Mouse (Mus musculus) lung, postnatal 10 days (tissue): ENCODE measurements around the gene Ssr1.

ENCODE experiments used
- DNase-seq: peaks from one replicate; pipeline ENCODE4 v3.0.0; 2021

Ssr1 gene

DNA sequence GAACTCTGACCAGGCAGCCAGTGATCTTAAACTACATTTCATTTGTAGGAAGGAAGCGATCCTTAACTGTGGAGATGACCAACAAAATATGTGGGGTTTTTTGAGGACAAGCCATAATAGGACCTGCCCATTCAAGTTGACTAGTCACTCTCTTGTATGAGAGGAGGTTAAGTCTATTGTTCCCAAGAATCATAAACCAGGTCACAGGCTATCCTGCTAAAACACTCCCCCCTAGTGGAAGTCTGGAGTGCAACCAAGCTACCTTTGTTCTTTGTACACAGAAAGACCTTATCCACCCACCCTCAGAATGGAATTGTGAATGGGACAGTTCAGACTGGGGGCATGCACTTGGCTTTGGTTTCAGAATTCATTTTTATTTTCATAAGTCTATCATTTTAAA lies 49.7 kb downstream of the Ssr1 start:
- DNase-seq: peak; percentile 66

DNA sequence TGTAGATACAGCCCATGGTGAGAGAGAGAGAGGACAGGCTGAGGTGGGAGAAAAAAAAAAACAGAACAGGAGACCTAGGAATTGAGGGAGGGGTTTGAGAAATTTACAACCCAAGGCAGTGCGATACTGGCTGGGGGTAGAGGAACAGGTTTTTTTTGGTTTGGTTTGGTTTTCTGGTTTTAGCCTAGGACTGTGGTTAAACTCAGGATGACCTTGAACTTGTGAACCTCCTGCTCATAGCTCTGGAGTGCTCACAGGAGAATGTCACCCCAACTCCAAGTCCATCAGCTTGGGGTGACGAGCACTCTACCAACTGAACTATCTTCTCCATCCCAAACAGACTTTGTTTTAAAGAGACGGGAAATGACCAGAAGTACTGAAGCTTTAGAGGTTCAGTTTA lies 50.6 kb downstream of the Ssr1 start:
- no peak for DNase-seq

DNA sequence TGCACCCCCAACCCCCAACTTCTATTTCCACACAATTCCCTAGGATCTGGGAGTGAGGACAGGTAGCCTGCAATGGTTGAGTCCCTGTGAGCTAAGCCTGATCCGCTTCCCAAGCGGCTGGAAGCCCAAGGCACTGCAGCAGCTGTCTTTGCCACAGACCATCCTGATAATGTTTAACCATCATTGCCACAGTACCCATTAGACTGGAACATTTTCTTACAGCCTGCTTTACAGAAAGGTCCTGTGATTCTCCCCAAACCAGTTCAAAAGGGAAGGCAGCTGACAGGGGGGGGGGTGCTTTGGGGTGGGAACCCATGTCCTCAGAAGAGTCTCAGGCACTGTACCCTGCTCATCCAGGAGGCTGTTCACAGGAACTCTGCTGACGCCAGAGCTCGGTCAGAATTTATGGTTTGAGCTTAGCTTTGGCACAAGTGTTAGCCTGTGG lies 51.1 kb downstream of the Ssr1 start:
- no peak for DNase-seq

DNA sequence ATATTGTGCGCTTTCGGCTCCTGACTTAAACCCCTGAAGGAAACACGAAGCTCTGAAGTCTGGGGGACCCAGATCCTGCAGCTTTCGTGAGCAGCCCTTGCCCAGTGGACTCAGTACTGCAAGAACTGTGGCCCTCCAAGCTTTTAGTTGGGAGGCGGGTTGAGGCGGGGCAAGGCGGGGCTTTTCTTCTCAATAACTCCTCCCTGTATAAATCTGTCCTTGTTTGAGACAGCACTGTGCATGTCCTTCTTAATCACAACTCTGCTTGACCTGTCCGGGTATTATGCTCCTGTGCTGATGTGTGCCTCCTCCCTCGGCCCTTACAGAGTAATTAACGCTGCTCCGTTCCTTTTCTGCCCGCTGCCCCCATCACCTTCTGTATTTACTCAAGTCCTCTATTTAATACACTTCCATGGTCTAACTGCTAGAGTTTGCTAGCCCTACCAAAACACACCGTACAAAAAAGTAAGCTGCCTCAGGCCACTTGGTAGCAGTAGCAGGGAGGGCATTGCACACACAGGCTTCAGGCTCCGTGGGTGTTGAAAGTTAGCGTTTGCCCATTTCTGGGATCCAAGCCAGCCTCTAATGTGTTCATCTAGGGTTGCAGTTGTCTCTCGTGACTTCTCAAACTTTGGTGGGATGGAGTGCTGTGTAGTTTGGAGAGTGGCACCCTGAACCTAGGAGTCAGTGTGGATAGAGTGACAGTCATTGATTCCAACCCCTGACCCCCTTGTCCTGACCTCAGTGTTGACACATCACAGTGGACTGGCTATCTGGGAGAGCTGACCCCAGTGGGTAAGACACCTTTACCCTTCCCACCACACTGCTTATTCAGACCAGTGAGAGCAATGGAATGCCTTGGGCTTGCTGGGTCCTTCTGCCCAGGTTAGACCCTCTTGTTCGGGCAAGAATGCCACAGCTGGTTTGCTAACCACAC lies 51.8 kb downstream of the Ssr1 start:
- no peak for DNase-seq

DNA sequence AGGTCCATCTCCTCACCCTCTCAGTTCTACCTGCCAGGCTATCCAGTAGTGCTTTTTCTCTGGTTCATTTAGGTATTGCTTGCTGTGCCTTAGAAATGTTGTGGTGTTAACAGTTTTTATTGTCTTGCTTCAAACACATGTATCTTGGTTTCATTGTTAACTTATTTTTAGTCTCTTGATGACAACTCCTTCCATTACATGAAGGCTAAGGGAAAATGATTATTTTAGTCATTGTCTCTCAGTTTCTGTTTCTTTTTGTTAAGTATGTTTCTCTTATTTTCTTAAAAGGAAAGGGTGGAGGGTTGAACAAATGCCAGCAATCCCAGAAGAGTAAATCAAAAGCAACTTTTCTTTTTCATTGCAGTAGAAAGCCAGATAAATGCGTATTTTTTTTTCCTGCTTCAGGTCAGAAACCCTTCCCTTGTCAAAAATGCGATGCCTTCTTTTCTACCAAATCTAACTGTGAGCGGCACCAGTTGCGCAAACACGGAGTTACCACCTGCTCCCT lies 52.8 kb downstream of the Ssr1 start:
- DNase-seq: no peak

DNA sequence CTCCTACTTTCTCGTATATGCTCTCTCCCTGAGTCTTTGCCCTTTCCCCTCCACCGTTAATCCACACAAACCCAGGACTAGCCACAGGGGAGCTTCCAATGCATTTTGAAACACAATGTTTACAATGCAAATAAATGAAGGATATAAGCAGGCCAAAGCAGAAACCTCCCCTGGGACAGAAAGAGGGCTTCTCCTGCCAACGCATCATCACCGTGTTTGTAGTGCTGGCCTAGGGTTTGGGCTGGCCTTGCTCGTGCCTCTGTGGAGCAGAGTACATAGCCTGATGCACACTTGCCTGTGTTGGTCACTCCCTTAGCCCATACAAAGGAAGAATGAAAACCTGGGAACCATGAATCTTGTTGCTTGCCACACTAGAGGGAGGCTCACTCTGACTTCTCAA lies 53.4 kb downstream of the Ssr1 start:
- no peak for DNase-seq

DNA sequence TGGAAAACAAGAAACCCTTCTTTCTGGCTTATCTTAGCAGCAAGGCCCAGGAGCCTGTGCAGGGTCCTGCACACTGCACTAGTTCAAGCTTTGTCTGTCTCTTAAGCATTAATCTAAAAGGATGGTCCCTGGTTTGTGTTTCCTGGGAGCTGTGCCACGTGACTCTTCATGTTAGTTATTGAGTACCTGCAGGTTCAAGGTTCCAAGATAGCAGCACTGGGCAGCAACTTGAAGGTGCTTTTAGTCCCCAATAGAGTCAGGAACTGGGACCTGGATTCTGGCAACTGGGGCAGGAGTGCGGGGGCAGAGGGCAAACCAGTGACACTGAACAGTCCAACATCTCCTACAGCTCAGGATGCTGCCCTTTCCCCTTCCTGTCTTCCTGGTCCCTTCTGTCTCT lies 53.9 kb downstream of the Ssr1 start:
- no peak for DNase-seq

DNA sequence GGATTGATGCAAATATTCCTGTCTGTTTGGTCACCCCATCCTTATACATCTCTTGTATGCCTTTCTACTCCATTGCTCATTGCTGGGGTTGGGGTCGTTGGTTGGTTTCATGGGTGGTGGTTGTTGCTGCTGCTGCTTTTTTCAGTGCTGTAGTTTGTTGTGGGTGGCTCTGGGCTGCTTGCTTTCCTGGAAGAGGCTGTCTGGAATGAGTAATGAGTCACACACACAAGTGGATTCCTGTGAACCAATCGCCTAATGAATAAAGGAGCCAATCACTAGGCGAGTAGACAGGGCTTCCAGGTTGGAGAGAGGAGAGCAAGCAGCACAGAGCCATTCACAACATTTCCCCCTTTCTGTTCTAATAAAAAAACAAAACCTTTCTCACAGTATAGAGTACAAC lies 57.7 kb downstream of the Ssr1 start:
- no peak for DNase-seq

DNA sequence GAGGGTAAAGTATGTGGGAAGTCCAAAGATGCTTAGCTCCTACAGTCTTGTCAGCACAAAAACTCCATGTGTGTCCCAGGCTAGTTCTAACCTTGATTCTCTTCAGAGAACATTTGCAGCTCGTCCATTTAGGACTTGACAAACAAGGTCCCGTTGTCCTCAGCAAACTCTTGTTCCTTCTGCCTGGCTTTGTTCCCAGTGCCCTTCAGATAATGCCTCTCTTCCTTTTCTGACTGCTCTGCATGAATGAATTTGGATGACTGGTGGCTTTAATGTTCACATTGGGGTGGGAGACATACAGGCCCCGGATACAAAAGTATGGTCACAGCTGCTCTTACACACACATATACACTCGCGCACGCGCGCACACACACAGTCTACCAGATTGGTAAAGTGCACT lies 59.1 kb downstream of the Ssr1 start:
- no peak for DNase-seq

DNA sequence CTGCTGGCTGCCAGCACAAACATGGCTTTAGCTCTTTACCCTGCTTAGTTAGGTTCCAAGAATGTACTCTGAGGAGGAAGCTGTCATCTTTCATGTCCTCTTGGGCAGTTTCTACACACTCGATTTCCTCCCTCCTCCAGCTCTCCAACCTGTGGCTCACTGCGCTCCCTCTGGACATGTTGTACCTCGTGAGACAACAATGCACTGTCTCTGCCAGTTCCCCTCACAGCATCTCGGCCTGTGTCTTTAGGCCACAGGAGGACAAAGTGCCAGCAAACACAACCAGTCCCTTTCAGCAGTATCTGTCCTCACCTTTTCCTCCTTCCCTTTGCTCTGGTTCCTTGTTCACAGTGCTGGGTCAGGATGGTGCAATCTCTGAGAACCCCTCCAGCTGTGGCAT lies 59.9 kb downstream of the Ssr1 start:
- DNase-seq: no peak

DNA sequence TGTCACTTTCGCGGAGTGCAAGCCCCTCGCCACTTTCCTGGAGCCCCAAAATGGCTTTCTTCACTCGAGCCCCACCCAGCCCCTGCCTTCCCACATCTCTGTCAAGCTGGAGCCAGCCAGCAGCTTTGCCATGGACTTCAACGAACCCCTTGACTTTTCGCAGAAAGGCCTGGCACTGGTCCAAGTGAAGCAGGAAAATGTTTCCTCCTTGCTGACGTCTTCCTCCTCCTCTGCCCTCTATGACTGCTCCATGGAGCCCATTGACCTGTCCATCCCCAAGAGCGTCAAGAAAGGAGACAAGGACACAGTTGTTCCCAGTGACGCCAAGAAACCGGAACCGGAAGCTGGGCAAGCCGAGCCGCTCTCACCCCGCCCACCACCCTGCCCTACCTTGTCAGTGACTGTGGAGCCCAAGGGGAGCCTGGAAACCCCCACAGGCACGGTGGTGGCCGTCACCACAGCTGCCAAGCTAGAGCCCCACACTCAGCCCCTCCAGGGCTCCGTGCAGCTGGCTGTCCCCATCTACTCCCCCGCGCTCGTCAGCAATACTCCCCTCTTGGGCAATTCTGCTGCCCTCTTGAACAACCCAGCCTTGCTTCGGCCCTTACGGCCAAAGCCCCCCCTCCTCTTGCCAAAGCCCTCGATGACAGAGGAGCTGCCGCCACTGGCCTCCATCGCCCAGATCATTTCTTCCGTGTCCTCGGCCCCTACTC lies 62.7 kb downstream of the Ssr1 start:
- peak; percentile 58 for DNase-seq

DNA sequence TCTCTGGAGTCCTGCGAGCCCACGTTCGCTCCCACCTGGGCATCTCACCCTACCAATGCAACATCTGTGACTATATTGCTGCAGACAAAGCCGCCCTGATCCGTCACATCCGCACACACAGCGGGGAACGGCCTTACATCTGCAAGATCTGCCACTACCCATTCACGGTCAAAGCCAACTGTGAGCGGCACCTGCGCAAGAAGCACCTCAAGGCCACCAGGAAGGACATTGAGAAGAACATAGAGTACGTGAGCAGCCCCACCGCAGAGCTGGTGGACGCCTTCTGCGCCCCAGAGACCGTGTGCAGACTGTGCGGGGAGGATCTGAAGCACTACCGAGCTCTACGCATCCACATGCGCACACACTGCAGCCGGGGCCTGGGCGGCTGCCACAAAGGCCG lies 63.4 kb downstream of the Ssr1 start:
- DNase-seq: no peak

DNA sequence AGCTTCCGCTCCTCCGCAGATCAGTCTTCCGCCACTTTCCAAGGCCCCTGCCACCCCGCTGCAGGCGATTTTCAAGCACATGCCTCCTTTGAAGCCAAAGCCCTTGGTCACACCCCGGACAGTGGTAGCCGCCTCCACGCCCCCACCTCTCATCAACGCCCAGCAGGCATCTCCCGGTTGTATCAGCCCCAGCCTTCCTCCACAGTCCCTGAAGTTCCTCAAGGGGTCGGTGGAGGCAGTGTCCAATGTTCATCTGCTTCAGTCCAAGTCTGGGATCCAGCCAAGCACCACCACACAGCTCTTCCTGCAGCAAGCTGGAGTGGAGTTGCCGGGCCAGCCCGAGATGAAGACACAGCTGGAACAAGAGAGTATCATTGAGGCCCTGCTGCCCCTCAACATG lies 63.9 kb downstream of the Ssr1 start:
- DNase-seq: peak; percentile 61

DNA sequence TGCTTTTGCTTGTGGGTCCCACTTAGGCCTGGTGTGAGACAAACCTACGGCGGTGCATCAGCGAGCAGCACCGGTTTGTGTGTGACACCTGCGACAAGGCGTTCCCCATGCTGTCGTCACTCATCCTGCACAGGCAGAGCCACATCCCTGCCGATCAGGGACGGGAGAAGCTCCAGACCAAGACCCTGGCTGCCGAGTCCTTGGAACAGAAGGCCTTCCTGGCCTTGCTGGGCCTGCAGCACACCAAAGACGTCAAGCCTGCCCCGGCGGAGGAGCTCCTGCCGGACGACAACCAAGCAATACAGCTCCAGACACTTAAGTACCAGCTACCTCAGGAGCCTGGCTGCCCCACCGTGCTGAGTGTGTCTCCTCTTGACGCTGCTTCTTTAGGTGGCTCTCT lies 64.5 kb downstream of the Ssr1 start:
- no peak for DNase-seq

DNA sequence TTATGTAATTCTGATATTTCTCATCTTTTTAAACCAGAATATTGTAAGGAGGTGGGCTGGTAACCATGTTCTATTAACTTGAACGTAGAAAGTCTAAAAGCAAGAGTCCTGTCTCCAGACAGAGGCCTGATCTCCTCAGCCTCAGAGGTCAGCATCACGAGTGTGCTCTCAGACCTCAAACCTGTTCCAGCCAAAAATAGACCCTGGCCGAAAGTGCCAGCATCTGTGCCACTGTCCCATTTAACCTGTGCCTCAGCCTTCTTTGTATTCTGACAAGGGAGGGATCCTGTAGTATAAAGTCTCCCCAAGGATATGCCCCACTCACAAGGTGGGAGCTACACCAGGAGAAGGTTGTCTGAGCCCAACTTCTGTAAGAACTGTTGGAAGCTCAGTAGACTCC lies 67.6 kb downstream of the Ssr1 start:
- no peak for DNase-seq

DNA sequence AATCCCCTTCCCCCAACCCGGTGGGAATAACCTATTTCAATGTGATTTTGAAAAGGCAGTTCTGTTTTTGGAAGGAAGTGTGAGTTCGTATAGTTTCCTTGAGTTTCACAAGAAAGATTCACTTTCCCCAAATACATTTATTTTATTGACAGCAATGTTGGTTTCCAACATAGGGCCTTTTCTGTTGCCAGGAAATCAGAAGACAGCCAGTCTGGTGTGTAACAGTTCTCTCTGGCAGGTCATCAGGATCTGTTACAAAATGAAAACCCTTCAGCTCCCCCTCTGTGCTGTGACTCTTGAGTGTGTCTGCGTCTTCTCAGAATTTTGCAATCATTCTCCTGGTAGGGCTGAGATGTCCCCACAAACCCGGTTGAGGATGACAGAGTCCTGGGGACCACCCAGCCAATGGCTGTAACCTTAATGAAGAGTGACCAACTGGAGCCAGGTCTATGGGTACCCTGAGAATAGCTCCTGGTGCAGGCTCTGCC lies 69.5 kb downstream of the Ssr1 start:
- DNase-seq: peak; percentile 54

DNA sequence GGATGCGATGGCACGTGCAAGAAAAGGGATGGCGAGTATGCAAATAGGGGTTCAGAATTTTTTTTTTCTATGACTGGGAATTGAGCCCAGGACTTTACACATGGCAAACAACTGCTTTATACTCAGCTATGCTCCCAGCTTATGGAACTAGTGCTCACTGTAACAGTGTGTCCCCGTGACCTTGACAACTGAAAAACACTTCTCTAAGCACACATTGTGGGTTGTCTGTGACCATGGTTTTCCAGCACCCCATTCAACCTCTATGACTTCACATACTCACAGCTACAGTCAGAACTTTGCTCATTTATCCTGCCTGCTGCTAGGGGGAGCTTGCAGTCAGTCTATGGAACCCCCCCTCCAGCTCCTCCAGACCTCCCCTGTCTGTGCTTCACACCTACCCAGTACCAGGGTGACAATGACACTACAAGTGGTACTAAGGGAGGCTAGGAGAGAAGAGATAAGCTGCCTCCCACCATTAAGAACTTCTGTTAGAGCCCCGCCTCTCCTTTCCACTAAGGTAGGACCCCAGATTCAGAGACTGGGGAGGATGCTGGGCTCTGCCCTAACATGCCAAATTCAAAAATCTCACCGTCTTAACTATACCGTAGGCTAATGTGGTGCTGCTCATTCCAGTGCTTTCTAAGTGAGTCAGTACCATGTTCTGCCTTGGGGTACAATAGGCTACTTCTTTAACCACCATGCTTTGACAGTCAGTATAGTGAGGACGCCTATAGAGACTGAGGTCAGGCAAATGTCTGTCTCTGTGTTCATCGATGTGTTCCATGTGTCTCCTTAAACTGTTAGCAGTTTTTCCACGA lies 70.2 kb downstream of the Ssr1 start:
- DNase-seq: no peak

DNA sequence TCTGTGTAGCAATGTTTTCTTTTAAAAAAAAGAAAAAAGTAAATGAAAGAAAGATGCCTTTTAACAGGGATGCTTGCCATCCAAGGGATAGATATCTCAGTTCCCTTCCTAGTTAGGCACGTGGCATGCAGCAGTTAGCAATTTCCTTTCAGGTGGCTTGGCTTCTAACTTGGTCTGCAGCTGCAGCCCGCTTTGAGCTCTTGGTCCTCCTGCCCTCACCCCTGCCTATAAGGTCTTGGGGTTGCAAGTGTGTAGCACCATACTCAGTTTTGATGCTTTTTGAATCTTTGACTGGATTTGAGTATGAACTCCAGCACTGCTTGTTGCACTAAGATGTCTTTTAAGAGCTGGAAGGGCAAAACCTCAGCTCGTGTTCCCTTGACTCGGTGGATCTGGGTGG lies 70.9 kb downstream of the Ssr1 start:
- no peak for DNase-seq

DNA sequence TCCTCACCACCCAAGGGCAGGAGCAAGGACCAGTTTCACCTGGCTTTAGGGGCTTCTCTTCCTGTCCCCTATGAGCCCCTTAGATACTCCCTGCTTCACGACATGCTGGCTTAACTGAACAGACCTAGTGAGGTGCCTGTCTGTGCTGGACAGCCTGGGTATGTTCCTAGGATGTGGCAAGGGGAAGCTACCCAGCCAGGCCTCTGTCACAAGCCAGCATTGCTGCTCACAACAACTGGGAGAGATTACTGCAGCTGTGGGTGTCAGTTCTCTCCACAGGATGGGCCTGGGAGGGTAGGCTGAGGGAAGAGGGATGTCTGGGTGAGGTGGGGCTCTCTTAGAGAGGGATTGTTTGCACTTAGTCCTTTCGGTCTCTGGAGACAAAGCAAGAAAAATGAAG lies 73.3 kb downstream of the Ssr1 start:
- no peak for DNase-seq

DNA sequence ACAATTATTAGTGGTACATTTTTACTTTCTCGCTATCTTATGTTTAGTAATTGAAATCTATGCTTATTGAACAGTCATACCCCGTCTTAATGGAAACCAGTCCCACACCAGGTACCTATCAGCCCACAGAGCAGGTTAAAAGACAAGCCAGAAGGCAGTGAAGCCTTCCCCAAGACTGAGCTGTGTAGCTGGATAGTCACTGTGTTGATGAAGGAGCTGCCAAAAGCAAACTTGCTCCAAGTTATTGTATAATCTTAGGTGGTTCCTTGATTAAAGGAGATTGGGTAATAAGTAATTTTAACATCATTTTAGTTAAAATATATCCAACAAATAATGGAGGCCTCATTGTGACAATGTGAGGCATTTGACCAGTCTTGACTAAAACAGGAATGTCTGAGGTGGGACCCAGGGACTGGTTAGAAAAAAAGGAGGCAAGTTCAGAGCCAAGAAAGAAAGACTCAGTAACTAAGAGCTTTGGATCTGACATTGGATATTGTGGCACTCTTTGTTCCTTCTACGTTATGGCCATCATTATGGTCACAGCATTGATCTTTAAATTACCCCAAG lies 74.2 kb downstream of the Ssr1 start:
- DNase-seq: no peak

DNA sequence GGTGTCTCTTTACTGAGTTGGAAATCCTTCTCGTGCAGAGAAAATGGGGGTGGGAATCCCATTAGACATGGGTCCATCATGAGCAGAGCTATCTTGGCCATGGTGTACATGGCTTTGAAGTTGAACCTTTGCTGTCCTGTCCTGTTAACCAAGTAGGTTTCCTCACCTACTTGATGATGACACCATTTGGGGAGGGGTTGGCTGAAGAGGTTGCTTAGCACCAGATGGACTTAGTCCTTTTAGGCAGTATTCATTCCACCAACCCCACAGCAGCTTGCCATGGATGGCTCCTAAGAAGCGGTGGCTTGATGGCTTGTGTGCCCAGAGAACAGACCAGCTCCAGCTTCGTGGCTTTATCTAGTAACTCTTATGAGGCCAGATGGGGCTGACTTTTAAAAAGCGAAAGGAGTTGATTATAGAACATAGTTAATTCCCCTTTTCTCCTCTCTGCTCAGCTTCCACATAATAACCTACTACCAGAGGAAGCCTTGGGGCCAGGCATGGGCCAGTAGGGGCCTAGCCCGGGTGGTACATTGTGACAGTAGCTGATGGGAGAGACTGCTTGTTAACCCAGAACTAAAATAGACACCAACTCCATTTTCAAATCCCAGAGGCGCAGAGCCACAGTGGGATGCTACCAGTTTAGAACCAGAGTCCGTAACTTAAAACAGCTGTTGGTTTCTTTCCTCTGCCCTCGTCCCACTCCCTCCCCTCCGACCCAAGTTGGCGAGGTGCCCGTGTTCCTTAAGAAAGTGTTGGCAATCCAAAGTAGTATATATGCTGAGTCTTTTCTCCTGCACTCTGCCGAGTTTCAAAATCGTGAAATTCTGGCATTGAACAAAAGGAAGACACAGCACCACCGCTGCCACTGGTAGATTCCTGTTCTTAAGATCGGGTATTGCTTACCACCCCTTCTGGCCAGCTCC lies 75.4 kb downstream of the Ssr1 start:
- peak; percentile 76 for DNase-seq
